Mouse (Mus musculus) cortical plate, adult 2 months (tissue): ENCODE data around the gene Vstm2a. TPM values are rescaled to one million over a fixed set of nuclear protein-coding genes. Genes with fewer than 3 reads are reported as not detected.

ENCODE experiments used
- H3K27ac ChIP-seq: fragments of 200-500 bp; 2 replicates; pipeline ENCODE4 v1.5.1; 2012; ENCODE audit warnings: low read length, control low read depth, inconsistent platforms; ENCODE audit not compliant: insufficient read depth
- H3K4me1 ChIP-seq: fragments of 200-500 bp; 2 replicates; pipeline ENCODE4 v1.6.1; 2011; ENCODE audit warnings: low read length; ENCODE audit not compliant: control insufficient read depth, insufficient read depth
- H3K4me3 ChIP-seq: fragments of 200-500 bp; 2 replicates; pipeline ENCODE4 v1.5.1; 2011; ENCODE audit warnings: mild to moderate bottlenecking, low read length, control low read depth; ENCODE audit not compliant: insufficient read depth
- CTCF ChIP-seq: fragments of 200-500 bp; IDR thresholded peaks from 2 replicates; pipeline ENCODE4 v1.5.1; 2011; ENCODE audit warnings: mild to moderate bottlenecking, control low read depth, low read length; ENCODE audit not compliant: insufficient read depth; ENCODE audit errors: extremely low read depth
- POLR2A ChIP-seq: fragments of 200-500 bp; IDR thresholded peaks from 2 replicates; pipeline ENCODE4 v1.6.1; 2011; ENCODE audit warnings: mild to moderate bottlenecking, low read length, control low read depth; ENCODE audit not compliant: insufficient read depth; ENCODE audit errors: extremely low read depth
- polyA plus RNA-seq: library from polyadenylated mRNA; depleted of rRNA; stranded (reverse); fragments of >200 nt; gene quantifications from 2 replicates; pipeline ENCODE4 v1.2.3, GENCODE M21; 2012; rRNA removed

Gene Vstm2a
- 84.1 and 86.2 TPM in 2 replicates for polyA plus RNA-seq

DNA sequence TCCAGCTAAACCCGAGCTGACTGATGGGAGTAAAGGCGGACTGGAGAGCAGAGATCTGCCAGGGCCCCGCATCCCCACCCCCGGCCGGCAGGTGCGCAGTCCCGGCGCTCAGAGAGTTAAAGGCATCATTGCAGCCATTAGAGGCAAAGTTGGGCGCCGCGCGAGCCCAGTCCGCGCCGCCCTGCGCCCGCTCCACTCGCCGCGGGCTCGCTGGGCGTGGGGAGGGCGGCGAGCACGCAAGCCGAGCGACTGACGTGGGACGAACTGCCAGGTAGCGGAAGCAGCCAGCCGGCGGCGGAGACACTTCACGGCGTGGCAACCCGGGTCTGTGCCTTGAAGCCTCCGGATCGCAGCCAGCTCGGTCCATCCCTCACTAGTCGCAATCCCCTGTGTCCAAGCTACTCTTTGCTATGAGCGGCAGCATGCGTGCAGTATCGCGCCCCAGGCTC, at the start of gene Vstm2a:
Vstm2a (plus strand) TSS at position 252 of the 449 bp plus-strand sequence.
- Histone ChIP-seq H3K4me1 (no peaks in the 10 kb centered on the region), H3K4me3 (peak within 1 kb of the TSS; percentile 93), H3K27ac (peak within 1 kb of the TSS; percentile 58)
- TF ChIP-seq POLR2A (peak; percentile 81), CTCF (no peak)

DNA sequence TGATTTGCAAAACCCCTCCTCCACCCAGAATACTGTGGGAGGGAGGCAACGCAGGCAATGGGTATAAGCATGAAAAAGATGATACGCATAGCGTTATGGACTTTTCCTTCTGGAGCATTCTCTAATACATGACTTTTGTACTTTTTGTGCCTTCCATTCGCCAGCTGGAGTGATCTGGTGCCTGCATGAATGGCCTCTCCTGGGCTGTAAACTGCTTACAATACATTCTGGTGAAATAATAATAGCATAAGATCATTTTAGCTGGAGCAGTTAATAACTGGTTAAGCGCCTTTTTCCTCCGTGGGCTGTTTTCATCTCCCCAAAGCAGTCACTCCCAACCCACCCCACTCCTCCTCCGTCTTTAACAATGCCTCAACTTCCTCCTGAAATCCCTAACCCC, 513 bp upstream of the Vstm2a start:
- H3K4me3 ChIP-seq, result peak overlapping the region; percentile 93
- H3K27ac ChIP-seq, result peak overlapping the region; percentile 57
- no peaks in the 10 kb centered on the region for H3K4me1 ChIP-seq
- TF ChIP-seq CTCF, result no peak
- TF ChIP-seq POLR2A, result no peak

DNA sequence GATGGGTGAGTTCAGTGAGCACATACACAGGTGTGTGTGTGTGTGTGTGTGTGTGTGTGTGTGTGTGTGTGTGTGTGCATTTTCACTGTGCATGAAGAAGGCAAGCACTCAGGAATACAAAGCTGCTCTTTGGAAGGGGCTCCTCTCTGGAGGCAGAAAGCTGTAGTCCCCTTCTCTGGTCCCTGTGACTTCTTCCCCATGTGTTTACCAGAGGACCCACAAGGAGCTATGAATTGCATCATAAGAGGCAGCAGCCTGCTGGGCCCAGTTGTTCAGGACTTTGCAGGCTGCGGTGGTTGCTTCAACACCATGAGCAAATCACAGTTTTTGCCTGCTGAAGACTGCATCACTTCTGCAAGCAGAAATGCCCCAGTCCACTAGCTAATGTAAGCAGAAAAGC, 776 bp downstream of the Vstm2a start:
- Histone ChIP-seq H3K27ac (0 out of 2 replicates have a peak overlapping the region, but pooled peaks have one; percentile 58), H3K4me1 (no peaks in the 10 kb centered on the region), H3K4me3 (peak overlapping the region; percentile 93)
- TF ChIP-seq CTCF (no peak), POLR2A (no peak)

DNA sequence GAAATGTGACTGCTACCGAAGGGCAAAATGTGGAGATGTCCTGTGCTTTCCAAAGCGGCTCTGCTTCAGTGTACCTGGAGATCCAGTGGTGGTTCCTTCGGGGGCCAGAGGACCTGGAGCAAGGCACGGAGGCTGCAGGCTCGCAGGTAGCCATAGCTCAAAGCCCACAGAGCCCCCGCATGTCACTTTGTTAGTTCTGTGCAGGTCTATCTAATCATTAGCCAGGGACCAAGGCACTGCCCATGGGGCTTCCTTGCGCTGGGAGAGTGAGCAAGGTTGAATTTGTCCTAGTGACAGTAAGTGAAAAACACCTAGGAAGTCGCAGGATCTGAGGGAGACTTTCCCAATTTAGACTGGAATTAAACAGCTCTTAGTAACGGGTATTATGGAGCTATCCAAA, 2.4 kb downstream of the Vstm2a start:
- peak overlapping the region; percentile 70; the same call in 1 of the 2 replicates for H3K27ac ChIP-seq
- H3K4me3 ChIP-seq, result peak overlapping the region; percentile 93
- no peaks in the 10 kb centered on the region; the same call in 1 of the 2 replicates for H3K4me1 ChIP-seq
- TF ChIP-seq POLR2A, result no peak
- TF ChIP-seq CTCF, result no peak

DNA sequence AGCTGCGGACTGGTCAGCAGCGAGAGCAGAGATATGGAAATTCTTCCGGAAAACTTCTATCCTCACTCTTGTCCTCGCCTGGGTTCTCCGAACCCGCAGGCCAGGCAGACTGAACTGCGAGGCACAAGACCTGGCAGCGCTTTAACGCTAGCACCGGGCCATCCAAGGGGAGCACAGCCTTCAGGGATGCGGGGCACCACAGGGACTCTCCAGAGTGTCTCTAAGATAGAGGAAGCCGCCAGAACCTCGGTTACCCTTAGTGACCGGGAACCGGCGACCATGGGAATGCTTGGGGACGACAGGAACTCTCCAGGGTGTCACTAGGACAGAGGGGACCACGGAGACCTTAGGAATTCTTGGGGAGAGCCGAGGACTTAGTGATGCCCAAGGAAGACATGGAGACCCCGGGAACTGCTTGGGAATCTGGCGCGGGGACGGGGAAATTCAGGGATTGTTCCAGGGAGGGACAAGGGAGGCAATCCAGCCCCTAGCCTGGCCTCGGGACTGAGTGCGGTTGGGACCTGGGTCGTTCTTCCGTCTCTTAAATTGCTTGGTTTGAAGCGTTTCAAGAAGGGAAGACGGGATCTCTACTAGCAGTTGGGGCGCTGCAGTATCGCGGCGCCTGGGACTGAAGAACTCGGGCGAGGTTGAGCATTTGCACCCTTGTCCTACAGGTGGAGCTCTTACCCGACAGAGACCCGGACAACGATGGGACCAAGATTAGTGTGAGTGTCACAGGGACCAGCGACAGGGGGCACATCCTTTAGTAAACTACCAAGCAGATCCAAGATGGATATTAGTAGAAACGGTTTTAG, 3.4 kb downstream of the Vstm2a start:
- peak overlapping the region; percentile 74 for H3K27ac ChIP-seq
- H3K4me3 ChIP-seq, result peak overlapping the region; percentile 93
- TF ChIP-seq POLR2A (peak; percentile 49; the same call in 1 of the 2 replicates), CTCF (peak; percentile 69)
- no peaks in the 10 kb centered on the region; the same call in 1 of the 2 replicates for H3K4me1 ChIP-seq

DNA sequence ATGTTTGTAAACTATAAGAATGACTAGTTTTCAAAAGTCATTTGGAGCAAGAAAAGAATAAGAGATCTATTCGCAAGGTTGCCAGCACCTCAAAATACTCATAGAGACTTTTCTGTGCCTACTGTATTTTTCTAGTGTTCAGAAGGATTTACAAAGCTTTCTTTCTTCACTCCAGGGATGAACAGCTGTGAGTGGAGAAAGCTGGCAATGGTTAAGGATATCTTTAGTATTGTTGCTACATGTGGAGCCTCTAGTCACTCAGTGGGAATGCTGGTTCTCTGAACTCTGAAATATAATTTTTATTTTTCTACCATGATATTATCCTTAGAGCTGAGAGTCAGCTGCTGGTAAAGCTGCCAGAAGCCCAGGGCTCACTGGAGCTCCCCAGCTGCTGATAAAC, 10.9 kb downstream of the Vstm2a start:
- no peak overlapping the region for H3K4me3 ChIP-seq
- TF ChIP-seq POLR2A, result no peak
- no peak for TF ChIP-seq CTCF
- H3K4me1 ChIP-seq, result peaks cover 4% of the 10 kb centered on the region; the same call in 1 of the 2 replicates
- H3K27ac ChIP-seq, result no peak overlapping the region

DNA sequence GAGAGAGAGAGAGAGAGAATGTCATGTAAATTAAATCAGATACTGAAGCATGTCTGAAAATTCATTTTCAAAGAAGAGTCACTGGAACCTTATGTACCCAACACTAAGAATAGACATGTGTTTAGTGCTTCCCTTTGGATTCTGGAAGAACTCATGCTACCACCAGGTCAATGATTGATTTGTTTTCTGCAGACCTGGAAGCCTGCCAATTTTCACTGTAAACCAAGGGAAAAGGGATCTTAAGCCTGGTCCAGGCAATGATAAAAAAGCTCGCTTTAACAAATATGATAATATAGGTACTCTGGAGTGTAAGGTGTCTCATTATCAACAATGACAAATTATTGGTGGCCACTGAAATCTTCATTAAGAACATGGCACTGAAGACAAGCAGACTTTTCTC, 32.9 kb downstream of the Vstm2a start:
- H3K27ac ChIP-seq, result no peak overlapping the region
- H3K4me1 ChIP-seq, result no peaks in the 10 kb centered on the region
- H3K4me3 ChIP-seq, result no peak overlapping the region
- no peak for TF ChIP-seq CTCF
- TF ChIP-seq POLR2A, result no peak

DNA sequence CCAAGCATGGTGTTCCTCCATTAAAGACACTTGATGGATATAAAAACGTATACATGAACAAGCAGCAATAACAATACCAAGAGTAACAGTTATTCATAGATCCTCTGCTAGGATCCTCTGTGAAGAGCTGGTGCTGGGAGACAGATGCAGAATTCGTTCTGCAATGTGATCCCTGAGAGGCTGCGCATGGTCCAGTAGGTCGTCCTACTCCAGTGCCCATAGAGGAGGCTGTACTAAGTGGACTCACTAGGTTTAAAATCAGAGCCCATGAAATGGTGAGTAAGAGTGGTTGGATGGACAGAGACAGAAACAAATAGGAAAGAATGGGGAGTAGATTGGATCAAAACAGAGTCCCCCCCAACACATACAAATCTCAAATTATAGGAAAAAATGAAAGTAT, 35.4 kb downstream of the Vstm2a start:
- TF ChIP-seq CTCF (no peak), POLR2A (no peak)
- Histone ChIP-seq H3K4me1 (no peaks in the 10 kb centered on the region), H3K4me3 (no peak overlapping the region), H3K27ac (no peak overlapping the region)

DNA sequence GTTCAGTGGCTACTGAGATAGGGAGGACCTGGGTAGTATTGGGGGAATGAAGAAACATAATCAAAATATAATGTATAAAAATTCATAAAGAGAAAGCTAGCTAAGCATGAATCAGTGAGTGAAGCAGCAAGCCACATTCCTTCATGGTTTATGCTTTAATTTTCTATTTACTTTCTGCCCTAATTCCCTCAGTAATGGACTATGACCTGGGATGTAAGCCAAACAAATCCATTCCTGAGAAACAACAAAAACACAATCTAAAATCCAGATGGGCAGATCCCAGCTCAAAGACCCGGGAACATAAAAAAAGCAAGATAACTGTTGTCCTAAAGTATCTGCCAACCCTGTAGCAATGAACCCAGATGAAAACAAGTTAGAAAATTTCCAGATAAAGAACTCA, 39.0 kb downstream of the Vstm2a start:
- 0 out of 2 replicates have a peak, but pooled peaks cover 1% of the 10 kb centered on the region for H3K4me1 ChIP-seq
- H3K4me3 ChIP-seq, result no peak overlapping the region
- TF ChIP-seq CTCF (no peak), POLR2A (no peak)
- no peak overlapping the region for H3K27ac ChIP-seq

DNA sequence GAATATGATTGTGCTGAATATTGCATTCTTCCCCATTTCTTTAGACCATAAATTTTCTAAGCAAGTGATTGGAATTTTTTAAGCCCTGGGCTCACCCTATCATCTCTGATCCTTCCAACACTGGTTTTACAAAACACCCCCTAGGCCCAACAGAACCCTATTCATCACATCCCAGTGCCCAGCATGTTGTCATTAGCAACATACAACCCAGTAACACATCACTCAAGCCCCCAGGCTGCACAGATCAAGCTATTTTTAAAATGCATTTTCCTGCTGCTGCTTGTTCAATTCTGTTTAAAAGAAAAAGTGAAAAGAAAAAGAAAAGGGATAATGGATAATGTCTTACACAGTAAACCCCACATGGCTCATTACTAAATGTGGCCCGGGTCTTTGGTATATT, 42.0 kb downstream of the Vstm2a start:
- no peak for TF ChIP-seq POLR2A
- no peak for TF ChIP-seq CTCF

More for the DNA sequence above, 42.0 kb downstream of the Vstm2a start:
- Histone ChIP-seq H3K4me1 (0 out of 2 replicates have a peak, but pooled peaks cover 1% of the 10 kb centered on the region), H3K4me3 (no peak overlapping the region), H3K27ac (no peak overlapping the region)
